Mouse (Mus musculus): ENCODE results near the gene Nicn1.
"Not testable (repeated sequence)": the region's sequence is repeated elsewhere in the genome, so short reads cannot be mapped to it uniquely, and the experiment has no call there.

The Nicn1 gene

DNA sequence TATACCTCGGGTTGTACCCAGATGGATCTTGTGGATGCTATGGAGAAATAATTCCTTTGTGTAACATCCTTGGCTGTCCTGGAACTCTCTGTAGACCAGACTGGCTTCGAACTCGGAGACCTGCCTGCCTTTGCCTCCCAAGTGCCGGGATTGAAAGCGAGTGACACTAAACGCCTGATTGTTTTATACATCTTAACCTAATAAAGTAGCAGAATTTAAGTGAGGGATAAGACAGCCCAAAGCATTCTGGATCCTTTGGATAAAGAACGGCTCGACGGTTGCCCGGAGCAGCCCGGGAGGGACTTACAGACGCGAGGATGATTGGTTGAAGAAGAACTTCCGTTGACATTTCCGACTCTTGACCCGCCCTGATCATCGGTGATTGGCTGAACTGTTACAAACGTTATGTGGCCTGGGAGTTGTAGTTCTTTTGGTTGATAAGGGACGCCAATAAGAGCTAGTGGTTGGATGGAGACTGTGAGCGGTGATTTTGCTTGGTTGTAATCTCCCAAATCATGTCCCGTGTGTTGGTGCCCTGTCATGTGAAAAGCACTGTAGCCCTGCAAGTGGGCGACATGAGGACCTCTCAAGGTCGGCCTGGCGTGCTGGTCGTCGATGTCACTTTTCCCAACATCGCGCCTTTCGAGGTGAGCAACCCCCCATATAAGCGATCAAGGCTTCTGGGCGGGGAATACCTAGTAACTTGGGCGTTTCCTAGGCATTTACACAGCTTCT, at the start of gene Nicn1:
Nicn1 (plus strand) TSS at position 414 of the 735 bp plus-strand sequence.
- peak; percentile 90 for DNase-seq (ENCODE audit: low spot score)

DNA sequence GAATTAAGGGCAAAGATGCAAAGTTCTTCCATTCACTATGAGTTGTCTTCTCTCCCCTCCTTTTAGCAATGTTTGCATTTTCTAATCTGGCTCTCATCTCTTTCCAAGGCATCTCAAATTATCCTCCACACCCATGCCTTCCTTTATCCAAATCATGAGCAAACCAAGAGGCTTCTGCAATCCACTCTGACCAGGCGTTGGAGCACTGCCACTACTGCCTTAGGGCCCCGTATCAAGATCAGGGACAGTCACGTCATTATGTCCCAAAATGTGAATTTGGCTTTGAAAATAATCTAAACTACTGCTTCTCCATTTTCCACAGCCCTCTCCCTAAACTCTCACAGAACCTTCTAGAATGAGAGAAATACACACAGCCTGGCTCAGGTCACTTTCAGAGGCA, 45.7 kb upstream of the Nicn1 start:
- DNase-seq (ENCODE audit: low spot score) = no peak

DNA sequence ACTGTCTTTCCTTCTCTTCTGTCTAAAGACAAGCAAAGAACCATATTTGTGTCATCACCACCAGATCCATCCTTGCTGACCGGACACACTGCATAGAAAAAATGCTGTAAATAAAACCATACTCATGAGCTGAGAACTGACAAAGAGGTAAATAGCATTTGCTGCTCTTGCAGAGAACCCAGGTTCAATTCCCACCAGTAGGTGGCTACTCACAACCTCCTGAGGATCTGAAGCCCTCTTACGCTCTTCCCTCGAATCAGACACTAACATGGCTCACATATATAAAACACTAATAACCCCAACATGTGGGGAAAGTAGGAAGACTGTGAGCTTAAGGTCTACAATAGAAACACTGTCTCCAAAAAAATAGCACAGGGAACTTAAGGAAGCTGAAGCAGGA, 45.2 kb upstream of the Nicn1 start:
- DNase-seq (ENCODE audit: low spot score) = no peak

DNA sequence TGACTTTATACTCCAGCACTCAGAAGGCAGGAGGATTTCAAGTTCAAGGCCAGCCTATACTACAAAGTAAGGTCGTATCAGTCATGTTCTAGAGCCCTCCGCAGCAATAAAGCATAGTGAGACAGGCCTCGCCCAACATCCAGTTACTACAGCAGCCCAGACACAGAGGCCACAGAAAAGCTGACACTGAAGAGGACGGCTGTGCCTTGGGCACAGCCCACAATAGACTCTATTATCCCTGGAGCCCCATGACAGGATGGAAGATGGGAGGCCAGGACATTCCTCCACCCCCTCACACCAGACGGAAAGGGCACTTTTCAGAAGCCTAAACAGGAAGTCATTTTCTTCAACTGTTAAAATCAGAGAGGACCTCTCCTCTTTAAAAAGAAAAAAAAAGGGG, 41.3 kb upstream of the Nicn1 start:
- no peak for DNase-seq (ENCODE audit: low spot score)

DNA sequence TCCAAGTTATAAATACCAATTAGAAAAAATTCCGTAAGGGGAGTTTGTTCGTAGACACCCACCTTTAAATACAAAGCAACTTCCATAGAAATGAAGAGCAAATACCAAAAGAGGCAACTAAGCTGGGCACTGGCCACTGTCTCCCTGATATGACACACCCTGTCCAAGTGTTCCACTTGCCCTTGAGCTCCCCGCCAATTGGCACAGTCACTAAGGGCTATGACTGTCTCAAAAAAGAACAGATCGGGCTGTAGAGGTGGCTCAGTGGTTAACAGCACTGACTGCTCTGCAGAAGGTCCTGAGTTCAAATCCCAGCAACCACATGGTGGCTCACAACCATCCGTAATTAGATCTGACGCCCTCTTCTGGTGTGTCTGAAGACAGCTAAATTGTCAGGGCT, 38.4 kb upstream of the Nicn1 start:
- no peak for DNase-seq (ENCODE audit: low spot score)

DNA sequence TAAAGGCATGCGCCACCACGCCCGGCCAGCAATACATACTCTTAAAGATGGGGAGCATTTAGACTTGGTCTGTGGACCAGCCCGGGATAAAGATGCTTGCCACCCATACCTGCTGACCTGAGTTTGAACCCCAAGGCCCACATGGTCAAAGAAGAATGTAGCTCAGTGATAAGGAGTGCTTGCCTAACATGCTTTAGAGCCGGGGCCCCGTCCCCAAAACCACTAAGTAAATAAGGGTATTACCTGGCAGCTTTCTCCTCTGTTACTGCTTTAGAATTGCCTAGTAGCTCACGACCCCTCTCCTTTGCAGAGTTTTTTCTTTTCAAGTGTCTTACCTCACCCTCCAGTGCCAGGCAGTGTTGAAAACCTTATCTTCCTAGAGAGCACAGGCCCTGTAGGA, 37.5 kb upstream of the Nicn1 start:
- no peak for DNase-seq (ENCODE audit: low spot score)

DNA sequence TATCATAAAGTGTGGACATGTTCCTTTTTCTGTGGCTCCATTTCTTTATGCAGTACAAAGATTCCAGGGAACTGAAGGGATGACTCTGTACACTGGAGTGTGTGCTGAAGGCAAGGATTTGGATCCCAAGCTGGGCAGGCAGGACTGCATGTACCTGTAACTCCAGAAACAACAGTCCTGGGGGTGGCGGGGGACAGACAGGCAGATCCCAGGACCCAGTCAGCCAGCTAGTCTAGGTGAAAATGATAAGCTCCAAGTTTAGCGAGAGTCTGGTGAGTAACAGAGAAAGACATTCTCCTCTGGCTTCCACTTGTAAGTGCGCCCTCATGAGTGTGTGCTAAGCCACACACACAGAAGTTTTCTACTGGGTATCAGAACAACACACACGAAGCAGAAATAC, 29.7 kb upstream of the Nicn1 start:
- no peak for DNase-seq (ENCODE audit: low spot score)

DNA sequence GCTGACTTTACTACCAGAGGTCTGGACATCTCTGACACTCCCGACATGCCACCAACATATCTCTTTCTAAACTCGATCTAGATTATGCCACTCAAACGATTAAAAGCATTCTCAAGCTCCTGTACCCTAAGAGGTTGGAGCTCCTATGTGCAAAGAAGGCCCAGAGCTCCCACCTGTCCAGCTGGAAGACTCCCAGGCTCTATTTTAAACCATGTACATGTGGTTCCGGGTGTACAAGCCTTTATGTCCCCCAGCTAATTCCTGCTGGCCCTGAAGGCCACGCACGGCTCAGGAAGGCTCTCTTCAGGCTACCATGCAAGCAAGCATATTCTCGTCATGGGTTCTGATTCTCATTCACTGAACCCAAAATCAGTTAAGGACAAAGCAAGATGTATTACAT, 28.4 kb upstream of the Nicn1 start:
- DNase-seq (ENCODE audit: low spot score) = no peak

DNA sequence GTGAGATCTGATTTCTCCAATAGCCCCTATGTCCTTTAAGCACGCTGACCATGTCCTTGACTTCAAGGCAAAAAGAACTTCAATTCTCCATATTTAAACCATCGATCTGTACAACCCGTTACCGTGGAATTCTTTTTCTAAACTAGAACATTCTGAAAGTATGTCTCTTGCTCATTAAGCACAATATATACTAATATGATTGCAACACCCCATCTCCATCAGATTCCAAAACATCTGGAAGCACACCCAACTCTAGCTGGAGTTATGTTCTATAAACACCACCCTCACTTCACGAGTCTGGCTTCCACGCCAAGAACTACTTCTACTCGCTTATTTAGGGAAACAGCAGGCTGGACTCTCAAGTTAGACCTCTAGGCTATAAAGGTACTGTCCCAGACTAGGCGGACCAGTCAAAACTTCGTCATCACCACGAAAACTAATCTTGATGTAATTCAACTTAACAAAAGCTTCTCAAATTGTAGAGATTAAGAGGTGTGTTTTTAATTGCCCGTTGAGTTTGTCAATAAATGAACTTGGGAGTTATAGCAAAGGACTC, 27.7 kb upstream of the Nicn1 start:
- DNase-seq (ENCODE audit: low spot score) = peak; percentile 22

DNA sequence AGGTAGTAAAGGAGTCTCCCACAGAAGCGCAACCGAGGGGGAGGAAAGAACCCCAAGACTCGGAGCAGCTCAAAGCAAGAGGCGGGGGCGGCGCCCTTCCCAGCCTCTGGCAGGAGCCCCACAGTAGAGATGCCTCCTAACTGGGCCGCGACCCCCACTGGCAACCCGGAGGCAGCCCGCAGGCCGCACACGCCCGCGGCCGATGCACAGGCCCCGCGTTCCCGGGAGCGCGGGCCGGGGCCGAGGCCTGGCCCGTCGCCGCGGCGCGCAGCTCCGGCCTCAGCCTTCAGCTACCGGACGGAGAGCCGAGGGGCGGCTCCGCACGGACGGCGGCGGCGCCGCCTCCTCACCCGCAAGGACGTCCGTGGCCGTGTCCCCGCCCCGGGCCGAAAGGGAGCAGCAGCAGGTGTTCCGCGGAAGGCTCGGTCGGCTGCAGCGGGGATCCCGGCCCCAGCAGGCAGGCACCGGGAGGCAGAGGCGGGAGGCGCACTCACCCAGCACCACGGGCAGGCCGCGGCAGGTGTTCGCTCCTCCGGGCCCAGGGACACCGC, 27.0 kb upstream of the Nicn1 start:
- DNase-seq (ENCODE audit: low spot score) = peak; percentile 72

DNA sequence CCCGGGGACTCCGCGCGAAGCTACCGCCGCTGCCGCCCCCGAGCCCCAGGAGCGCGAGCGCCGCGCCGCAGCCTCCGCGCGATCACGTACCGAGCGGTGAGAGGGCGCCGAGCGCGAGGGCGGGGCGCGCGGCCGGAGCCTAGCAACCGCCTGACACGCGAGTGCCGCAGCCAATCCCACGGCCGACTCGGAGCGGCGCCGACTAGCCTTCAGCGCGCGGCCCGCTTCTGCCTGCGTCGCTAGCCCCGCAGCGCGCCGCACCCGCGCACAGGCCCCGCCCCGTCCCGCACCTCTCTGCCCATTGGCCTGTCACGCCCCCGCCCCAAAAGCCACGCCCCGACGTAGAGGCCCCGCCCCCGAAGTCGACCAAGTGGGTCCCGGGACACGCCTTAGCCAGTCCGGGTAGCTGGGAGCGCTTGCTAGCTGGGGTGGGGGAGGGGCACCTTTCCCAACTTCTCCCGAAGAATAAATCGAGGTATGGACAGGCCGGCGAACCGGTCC, 26.5 kb upstream of the Nicn1 start, which contains the start of gene Dag1:
Dag1 (minus strand) TSS at position 269 of the 501 bp plus-strand sequence.
- peak; percentile 100 for DNase-seq (ENCODE audit: low spot score)

DNA sequence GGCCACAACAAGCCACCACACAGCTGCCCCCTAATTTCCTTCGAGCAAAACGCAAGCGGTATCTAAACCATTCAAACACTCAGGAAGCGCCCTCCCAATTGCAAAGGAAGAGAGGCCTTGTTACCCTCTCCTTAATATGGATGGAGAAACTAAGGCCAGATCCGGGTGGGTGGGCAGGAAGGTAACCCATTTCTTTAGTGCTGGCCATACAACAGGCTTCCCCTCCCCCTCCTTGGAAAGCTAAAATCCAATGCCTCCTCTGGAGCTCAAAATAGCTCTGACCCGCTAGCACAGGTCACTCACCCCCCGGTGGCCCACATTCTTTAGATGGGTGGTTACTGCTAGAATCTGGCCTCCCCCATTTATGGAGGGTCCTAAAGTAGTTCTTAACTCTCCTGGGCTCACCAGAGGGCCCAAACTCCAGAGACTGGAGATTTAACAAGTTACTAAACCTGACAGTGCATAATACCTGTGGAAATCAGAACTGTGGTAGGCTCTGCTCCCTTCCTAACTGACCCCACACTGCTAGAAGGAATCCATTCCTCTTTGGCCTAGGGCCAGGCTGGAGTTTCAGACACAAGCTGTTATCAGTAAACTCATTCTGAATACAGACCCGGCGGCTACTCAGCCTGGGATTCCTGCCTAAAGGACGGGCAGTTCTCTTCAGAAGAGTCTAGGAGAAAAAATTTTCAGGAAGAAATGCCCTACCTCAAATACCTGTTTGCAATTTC, 25.9 kb upstream of the Nicn1 start:
- DNase-seq (ENCODE audit: low spot score) = peak; percentile 60

DNA sequence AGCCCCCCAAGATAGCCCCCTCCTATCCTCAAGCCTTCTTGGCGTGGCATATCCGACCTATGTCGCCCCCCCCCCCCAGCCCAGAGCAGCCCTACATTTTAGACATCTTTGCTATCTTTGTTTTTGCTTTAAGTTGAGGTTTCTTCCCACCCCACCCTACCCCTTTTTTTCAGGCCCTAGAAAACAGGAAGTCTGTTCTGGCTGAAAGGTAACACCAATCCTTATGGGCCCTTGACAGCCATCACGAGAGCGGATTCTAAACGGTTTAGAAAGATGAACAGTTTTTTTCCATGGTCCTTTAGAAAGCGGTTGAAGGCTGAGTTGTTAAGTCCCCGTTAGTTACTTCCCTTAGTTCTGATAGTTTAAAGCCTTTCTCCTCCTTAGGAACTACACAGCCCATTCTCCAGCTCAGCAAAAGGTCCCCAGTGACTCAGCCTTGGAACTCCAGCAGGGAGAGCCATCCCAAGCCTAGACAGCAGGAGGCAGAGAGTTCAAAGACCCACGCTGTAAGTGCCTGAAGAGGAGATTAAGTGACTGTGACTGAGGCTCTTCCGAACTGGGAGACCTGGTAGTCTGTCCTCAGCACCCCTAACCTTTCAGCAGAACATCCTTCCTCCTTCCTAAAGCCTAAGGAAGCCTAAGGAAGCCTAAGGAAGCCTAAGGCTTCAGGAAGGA, 23.8 kb upstream of the Nicn1 start:
- no peak for DNase-seq (ENCODE audit: low spot score)

DNA sequence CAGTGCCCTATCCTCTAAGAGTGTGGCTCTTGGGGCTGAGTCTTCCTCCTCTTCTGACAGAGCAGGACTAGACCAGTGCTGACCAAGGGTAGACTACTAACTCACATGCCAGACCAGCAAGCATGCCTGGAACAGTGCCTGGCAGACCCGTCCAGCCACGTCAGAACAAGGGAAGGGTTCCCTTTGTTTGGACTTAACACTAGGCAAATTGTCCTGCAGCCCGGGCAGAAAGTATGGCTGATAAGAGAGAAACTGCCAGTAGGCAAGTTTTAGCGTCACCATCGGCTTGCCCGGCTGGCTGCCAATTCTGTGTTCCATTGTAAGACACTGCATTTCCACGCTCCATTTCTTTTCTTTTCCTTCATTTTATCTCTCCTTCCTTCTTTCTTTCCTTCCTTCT, 22.5 kb upstream of the Nicn1 start:
- peak; percentile 74 for DNase-seq (ENCODE audit: low spot score)

DNA sequence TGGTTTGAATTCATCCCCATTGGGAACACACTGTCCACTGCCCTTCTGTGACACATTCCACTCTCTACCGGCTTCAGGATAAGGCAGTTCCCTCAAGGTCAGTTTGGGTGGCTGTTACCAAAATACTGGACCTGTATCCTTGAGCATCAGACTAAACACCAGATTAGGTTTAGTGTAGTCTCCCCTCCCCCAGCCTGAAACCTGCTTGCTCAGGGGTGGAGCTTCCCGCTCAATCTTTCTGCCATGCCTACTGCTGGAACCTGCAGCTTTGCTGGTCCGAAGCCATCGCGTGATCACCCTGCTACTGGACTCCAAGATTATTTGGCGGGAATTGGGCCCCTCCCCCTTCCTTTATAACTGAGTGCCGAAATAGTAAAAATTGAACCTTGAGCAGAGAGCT, 21.5 kb upstream of the Nicn1 start:
- DNase-seq (ENCODE audit: low spot score) = not testable (repeated sequence)

DNA sequence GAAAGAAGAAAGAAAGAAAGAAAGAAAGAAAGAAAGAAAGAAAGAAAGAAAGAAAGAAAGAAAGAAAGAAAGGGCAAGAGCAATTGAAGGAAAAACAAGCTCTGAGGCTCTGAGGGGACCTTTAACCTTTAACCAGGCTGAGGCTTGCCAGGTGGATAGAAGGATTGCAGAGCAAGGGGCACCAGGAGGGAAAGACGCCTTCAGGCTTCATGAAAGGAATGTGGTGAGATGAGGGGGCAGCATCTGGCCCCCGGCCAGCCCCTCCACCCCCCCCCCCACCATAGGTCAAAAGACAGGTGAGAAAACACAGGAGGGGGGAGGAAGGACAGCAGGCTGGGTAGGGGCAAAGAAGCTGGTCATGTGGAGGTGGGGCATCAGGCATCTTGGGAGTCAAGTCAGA, 18.3 kb upstream of the Nicn1 start:
- no peak for DNase-seq (ENCODE audit: low spot score)

DNA sequence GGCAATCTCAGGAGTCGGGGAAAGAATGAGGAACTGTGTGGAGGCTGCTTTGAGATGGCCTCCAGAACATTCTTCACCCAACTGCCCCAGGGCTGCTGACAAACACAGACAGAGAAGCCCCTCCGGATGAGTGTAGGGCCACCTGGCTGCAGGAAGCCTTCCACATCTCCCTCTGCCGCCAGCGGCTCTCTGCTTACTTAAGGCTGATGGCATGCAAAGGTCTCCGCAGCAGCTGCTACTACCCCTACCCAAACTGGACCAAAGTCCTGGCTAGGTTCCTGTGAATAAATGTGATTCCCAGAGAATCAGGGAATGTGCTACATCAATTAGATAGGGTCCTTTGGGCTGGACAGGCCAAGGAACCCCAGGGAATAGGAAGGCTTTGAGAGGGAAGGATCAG, 17.5 kb upstream of the Nicn1 start:
- DNase-seq (ENCODE audit: low spot score) = no peak

DNA sequence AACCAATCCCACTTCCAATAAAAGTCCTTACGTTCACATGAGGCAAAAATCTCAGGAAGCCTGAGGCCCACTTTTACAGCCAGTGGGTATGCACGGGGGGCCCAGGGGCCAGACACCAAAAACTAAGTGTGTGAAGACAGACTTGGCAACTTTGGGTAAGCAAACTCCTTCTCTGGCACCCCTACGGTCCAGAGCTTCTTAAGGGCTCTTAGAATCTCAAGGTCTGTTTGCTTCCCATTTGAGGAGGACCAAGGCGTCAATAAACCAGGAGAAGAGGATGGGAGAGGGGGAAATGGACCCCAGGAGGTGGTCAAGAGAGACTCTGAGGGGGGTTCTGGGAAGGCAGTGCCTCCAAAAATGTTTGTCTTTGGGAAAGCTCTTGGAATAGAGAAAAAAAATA, 16.7 kb upstream of the Nicn1 start:
- no peak for DNase-seq (ENCODE audit: low spot score)

DNA sequence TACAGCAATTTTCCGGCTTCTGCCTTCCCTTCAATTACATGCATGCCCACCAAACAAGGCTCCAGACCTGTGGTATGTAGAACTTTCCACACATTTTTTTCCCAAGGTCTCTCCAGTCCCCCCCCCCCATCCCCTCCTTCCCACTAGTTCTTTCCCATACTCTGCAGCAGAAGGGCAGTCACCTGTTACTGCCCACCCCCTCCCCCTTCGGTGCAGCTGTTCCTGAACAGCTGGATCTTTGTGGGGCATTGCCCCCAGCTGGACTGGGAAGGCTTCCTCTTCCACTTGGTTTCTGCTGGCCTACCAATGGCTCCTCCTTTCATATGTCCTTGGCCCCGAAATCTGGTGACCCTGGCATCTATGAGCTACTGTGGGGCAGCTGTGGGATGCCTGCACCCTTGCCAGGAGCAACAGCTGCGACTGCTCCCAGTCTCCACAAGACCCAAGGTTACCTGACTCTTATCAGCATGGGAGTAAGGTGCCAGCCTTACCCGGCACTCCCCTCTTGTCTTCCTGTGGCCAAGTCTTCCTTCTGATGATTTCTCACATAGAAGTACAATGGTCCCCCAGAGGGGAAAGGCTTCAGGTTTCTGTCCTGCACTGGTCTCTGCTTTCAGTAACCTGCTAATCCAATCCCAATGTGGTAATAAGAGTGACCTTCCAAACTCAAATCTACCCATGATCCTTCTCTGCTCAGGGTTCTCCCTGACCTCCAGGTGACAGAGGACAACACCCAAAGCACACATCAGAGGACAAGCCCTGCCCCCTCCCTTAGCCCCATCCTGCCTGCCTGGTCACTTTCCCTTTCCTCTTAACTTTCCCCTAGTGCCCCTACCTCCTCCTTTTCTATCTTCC, 15.5 kb upstream of the Nicn1 start:
- no peak for DNase-seq (ENCODE audit: low spot score)

DNA sequence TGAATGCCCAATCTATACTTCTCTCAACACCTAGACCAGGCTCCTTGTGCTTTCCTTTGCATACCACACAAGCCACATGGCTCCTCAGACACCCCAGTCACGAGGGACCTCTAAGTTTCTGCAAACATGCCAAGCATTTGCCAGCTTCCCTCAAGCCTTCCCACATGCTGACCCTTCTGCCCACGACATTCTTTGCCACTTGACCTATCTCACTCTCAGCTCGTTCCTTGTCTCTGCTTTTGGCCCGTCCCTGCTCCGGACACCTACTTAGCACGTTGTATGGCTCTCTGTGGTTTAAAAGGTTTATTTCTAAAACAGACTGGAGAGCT, 14.9 kb upstream of the Nicn1 start:
- DNase-seq (ENCODE audit: low spot score) = no peak

DNA sequence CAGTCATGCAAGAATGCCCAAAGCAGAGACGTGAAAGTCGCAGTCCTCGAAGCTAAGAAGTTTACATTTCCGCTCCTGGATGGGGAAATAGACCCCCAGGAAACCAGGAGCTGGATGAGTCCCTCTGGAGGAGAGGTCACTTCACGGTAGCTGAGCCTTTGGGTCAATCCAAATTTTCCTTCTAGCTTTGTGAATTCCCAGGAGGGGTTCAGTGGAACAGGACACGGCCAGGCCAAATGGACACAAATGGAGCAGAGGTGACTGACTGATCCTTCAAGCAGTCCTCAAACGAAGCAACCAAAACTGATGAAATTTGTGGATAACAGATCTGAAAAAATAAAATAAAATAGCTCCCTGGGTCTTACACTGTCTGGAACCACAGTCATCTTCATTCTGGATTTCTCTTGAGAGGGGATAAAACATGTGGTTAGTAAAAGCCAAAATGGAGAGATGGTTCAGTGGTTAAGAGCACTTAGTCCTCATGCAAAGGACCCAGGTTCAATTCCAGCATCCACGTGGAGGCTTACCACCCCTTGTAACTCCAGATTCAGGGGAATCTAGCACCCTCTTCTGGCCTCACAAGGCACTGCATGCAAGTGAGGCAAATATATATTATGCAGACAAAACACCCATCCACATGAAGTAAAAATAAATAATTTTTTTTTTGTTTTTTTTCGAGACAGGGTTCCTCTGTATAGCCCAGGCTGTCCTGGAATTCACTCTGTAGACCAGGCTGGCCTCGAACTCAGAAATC, 11.4 kb upstream of the Nicn1 start:
- DNase-seq (ENCODE audit: low spot score) = peak; percentile 57

Data from urinary bladder, postnatal 14 days (tissue).